Mouse (Mus musculus): ENCODE results near the gene Adad1. TPM values are rescaled to one million over a fixed set of nuclear protein-coding genes. Genes with fewer than 3 reads are reported as not detected.

Gene Adad1
- polyA plus RNA-seq, 1 experiment: not detected

GRCm38 (mm10) chr3:37125655-37126054 lies 62.3 kb downstream of the Adad1 start, which contains the start of gene Il2:
Il2 (minus strand) TSS chr3:37125959.
- 75% methylated on average over 4 of the region's 4 CpGs for WGBS
- TF ChIP-seq CTCF (IDR thresholded peaks at IDR 0.05; ENCODE audit: extremely low read depth, insufficient read length, insufficient replicate concordance, low read depth, low read length): no peak
- no peak for TF ChIP-seq POLR2A (IDR thresholded peaks at IDR 0.05; ENCODE audit: low read depth, low read length)
- Histone ChIP-seq H3K36me3 (ENCODE audit: control insufficient read depth, insufficient read depth, low read length) (no peaks in the 10 kb centered on the region), H3K4me1 (ENCODE audit: control insufficient read depth, insufficient read depth, insufficient read length, low read length) (no peaks in the 10 kb centered on the region), H3K27ac (ENCODE audit: insufficient read depth, low read depth, low read length) (no peak within 1 kb of the TSS), H3K27me3 (ENCODE audit: control insufficient read depth, insufficient read depth, low read length) (no peaks in the 10 kb centered on the region), H3K4me3 (ENCODE audit: low read depth, low read length) (no peak within 1 kb of the TSS)

GRCm38 (mm10) chr3:37126162-37126561 lies 62.8 kb downstream of the Adad1 start:
- Histone ChIP-seq H3K4me1 (ENCODE audit: control insufficient read depth, insufficient read depth, insufficient read length, low read length) (no peaks in the 10 kb centered on the region), H3K36me3 (ENCODE audit: control insufficient read depth, insufficient read depth, low read length) (no peaks in the 10 kb centered on the region), H3K27ac (ENCODE audit: insufficient read depth, low read depth, low read length) (no peak overlapping the region), H3K4me3 (ENCODE audit: low read depth, low read length) (no peak overlapping the region), H3K27me3 (ENCODE audit: control insufficient read depth, insufficient read depth, low read length) (no peaks in the 10 kb centered on the region)
- TF ChIP-seq POLR2A (IDR thresholded peaks at IDR 0.05; ENCODE audit: low read depth, low read length) (no peak), CTCF (IDR thresholded peaks at IDR 0.05; ENCODE audit: extremely low read depth, insufficient read length, insufficient replicate concordance, low read depth, low read length) (no peak)
- WGBS: 61% methylated on average over 4 of the region's 4 CpGs

GRCm38 (mm10) chr3:37128269-37128668 lies 64.9 kb downstream of the Adad1 start:
- WGBS: 29% methylated on average over 4 of the region's 4 CpGs
- Histone ChIP-seq H3K36me3 (ENCODE audit: control insufficient read depth, insufficient read depth, low read length) (no peaks in the 10 kb centered on the region), H3K4me1 (ENCODE audit: control insufficient read depth, insufficient read depth, insufficient read length, low read length) (no peaks in the 10 kb centered on the region), H3K4me3 (ENCODE audit: low read depth, low read length) (no peak overlapping the region), H3K27me3 (ENCODE audit: control insufficient read depth, insufficient read depth, low read length) (no peaks in the 10 kb centered on the region), H3K27ac (ENCODE audit: insufficient read depth, low read depth, low read length) (0 out of 2 replicates have a peak overlapping the region, but pooled peaks have one; percentile 12)
- TF ChIP-seq POLR2A (IDR thresholded peaks at IDR 0.05; ENCODE audit: low read depth, low read length): no peak
- TF ChIP-seq CTCF (IDR thresholded peaks at IDR 0.05; ENCODE audit: extremely low read depth, insufficient read length, insufficient replicate concordance, low read depth, low read length): no peak

GRCm38 (mm10) chr3:37129063-37129462 lies 65.7 kb downstream of the Adad1 start:
- Histone ChIP-seq H3K4me1 (ENCODE audit: control insufficient read depth, insufficient read depth, insufficient read length, low read length) (no peaks in the 10 kb centered on the region), H3K36me3 (ENCODE audit: control insufficient read depth, insufficient read depth, low read length) (no peaks in the 10 kb centered on the region), H3K27me3 (ENCODE audit: control insufficient read depth, insufficient read depth, low read length) (no peaks in the 10 kb centered on the region), H3K4me3 (ENCODE audit: low read depth, low read length) (no peak overlapping the region), H3K27ac (ENCODE audit: insufficient read depth, low read depth, low read length) (no peak overlapping the region)
- TF ChIP-seq POLR2A (IDR thresholded peaks at IDR 0.05; ENCODE audit: low read depth, low read length) (no peak), CTCF (IDR thresholded peaks at IDR 0.05; ENCODE audit: extremely low read depth, insufficient read length, insufficient replicate concordance, low read depth, low read length) (no peak)
- 64% methylated on average over 2 of the region's 2 CpGs for WGBS

GRCm38 (mm10) chr3:37137231-37137630 lies 73.9 kb downstream of the Adad1 start:
- no peak overlapping the region for H3K4me3 ChIP-seq (ENCODE audit: low read depth, low read length)
- H3K4me1 ChIP-seq (ENCODE audit: control insufficient read depth, insufficient read depth, insufficient read length, low read length): no peaks in the 10 kb centered on the region
- H3K27ac ChIP-seq (ENCODE audit: insufficient read depth, low read depth, low read length): no peak overlapping the region
- H3K36me3 ChIP-seq (ENCODE audit: control insufficient read depth, insufficient read depth, low read length): no peaks in the 10 kb centered on the region
- no peaks in the 10 kb centered on the region for H3K27me3 ChIP-seq (ENCODE audit: control insufficient read depth, insufficient read depth, low read length)
- 38% methylated on average over 4 of the region's 4 CpGs for WGBS
- TF ChIP-seq POLR2A (IDR thresholded peaks at IDR 0.05; ENCODE audit: low read depth, low read length) (no peak), CTCF (IDR thresholded peaks at IDR 0.05; ENCODE audit: extremely low read depth, insufficient read length, insufficient replicate concordance, low read depth, low read length) (no peak)

GRCm38 (mm10) chr3:37139192-37139591 lies 75.9 kb downstream of the Adad1 start:
- no peaks in the 10 kb centered on the region for H3K27me3 ChIP-seq (ENCODE audit: control insufficient read depth, insufficient read depth, low read length)
- no peak for TF ChIP-seq CTCF (IDR thresholded peaks at IDR 0.05; ENCODE audit: extremely low read depth, insufficient read length, insufficient replicate concordance, low read depth, low read length)
- no peak for TF ChIP-seq POLR2A (IDR thresholded peaks at IDR 0.05; ENCODE audit: low read depth, low read length)
- H3K4me1 ChIP-seq (ENCODE audit: control insufficient read depth, insufficient read depth, insufficient read length, low read length): no peaks in the 10 kb centered on the region
- no peak overlapping the region for H3K27ac ChIP-seq (ENCODE audit: insufficient read depth, low read depth, low read length)
- no peaks in the 10 kb centered on the region for H3K36me3 ChIP-seq (ENCODE audit: control insufficient read depth, insufficient read depth, low read length)
- no peak overlapping the region for H3K4me3 ChIP-seq (ENCODE audit: low read depth, low read length)
- WGBS: 77% methylated on average over 3 of the region's 3 CpGs

- Histone ChIP-seq H3K27me3 (ENCODE audit: control insufficient read depth, insufficient read depth, low read length) (no peaks in the 10 kb centered on the region), H3K4me1 (ENCODE audit: control insufficient read depth, insufficient read depth, insufficient read length, low read length) (no peaks in the 10 kb centered on the region), H3K4me3 (ENCODE audit: low read depth, low read length) (no peak overlapping the region), H3K36me3 (ENCODE audit: control insufficient read depth, insufficient read depth, low read length) (no peaks in the 10 kb centered on the region), H3K27ac (ENCODE audit: insufficient read depth, low read depth, low read length) (no peak overlapping the region)
- no peak for TF ChIP-seq POLR2A (IDR thresholded peaks at IDR 0.05; ENCODE audit: low read depth, low read length)
- no peak for TF ChIP-seq CTCF (IDR thresholded peaks at IDR 0.05; ENCODE audit: extremely low read depth, insufficient read length, insufficient replicate concordance, low read depth, low read length)
- whole genome bisulfite sequencing: 85% methylated on average over 6 of the region's 6 CpGs
Observed at GRCm38 (mm10) chr3:37140168-37140906, 77.0 kb downstream of the Adad1 start.

Measured in small intestine, adult 2 months (tissue).